Mouse (Mus musculus) lung, postnatal 0 days (tissue): ENCODE results near the gene B3galt1.

Source experiments
- CTCF ChIP-seq: IDR thresholded peaks from 2 replicates; pipeline ENCODE4 v1.5.1; 2016; ENCODE audit warnings: antibody characterized with exemption, mild to moderate bottlenecking
- EP300 ChIP-seq: IDR thresholded peaks from 2 replicates; pipeline ENCODE4 v1.6.1; 2016; ENCODE audit warnings: antibody characterized with exemption, mild to moderate bottlenecking, control low read depth

DNA sequence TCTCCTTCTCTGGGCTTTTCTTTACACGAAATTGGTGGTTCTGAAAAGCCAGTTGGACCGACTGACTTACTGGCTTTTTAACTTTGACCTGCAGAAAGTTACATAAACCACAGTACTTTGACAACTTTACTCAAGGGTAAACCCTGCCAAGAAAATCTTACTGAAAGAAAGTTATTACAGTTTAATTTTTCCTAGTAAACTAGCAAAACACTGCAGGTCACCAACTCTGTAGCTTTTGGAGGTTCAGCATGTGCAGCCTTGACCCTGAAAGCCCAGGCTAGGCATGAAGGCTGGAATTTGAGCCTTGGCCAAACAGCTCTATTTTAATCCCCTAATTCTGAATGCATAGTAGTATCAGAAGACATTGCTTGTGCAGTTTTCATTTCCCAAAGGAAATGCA lies 391.9 kb downstream of the B3galt1 start:
- TF ChIP-seq CTCF, result no peak
- TF ChIP-seq EP300, result no peak
